Mouse (Mus musculus): ENCODE results near the gene Pfn1.

DNA sequence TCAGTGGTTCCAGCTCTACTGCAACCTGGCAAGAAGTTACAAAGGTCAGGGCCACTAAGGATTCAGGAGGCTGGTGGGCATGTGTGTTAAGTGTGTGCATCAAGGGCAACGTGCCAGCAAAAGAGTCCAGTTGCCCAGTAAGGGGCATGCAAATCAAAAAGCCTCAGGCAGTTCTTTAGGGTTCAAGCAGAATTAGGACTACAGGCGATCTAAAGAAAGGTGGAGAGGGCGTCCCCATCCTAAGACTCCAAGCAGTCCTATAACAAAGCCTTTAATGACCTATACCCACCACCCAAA, 8.2 kb downstream of the Pfn1 start:
- TF ChIP-seq CTCF (IDR thresholded peaks at IDR 0.05; ENCODE audit: low read depth, low read length): no peak
- TF ChIP-seq POLR2A (IDR thresholded peaks at IDR 0.05; ENCODE audit: borderline replicate concordance, low read depth, low read length): no peak

Data from bone marrow macrophage, adult 2 months (primary cell).